ENCODE assay signal across 33 mouse cellular contexts in the genomic region with DNA sequence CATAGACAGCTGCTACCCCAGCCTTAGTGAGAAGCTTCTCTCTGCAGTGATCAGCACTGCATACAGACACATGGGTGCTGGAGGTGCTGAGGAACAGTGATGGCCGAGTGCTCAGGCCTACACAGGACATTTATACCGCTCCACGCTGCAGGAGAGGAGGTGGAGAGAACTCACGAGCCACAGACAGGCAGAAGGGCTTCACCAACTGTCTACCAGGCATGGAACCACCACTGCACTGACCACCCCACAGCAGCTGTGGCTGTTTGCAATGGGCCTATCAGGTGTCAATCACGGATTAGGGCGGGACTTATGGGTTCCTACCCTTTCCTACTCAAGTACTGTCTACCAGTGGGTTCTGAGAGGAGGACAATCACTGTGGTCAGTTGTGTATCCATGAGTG. TPM values are rescaled to one million over a fixed set of nuclear protein-coding genes. Genes with fewer than 3 reads are reported as not detected.
"Had no signal": no experiment of that assay in that cellular context is flagged by ENCODE, and none has a peak within 500 bp of the region (broad histone marks: within the 10 kb centered on the region; RNA-seq: fewer than 3 reads in every experiment).

No protein-coding gene starts in this region.

- H3K4me2 ChIP-seq: heart, embryonic 13.5 days; heart, embryonic 15.5 days; hindbrain, embryonic 13.5 days; hindbrain, embryonic 15.5 days; kidney, embryonic 15.5 days; limb, embryonic 12.5 days; liver, embryonic 12.5 days had no signal

- H3K4me3 ChIP-seq: gastrocnemius, adult 2 months; heart, adult 2 months; heart, embryonic 13.5 days; heart, embryonic 15.5 days; hindbrain, embryonic 13.5 days; hindbrain, embryonic 15.5 days; kidney, embryonic 15.5 days; limb, embryonic 12.5 days; liver, embryonic 12.5 days had no signal

- DNase-seq: gastrocnemius, adult 2 months; gastrocnemius, postnatal 14 days; gastrocnemius, postnatal 36 days; heart, adult 2 months; heart, postnatal 14 days; heart, postnatal 36 days; kidney, adult 11 months; kidney, adult 2 months; kidney, adult 9 months; kidney, postnatal 14 days; kidney, postnatal 36 days; layer of hippocampus, adult 9-11 months; layer of hippocampus, postnatal 36 days; left cerebral cortex, postnatal 4 days had no signal

- H3K9me3 ChIP-seq: heart, embryonic 13.5 days; heart, embryonic 15.5 days; hindbrain, embryonic 13.5 days; hindbrain, embryonic 15.5 days; kidney, embryonic 15.5 days; limb, embryonic 12.5 days; liver, embryonic 12.5 days had no signal

- H3K9ac ChIP-seq: heart, embryonic 13.5 days; heart, embryonic 15.5 days; hindbrain, embryonic 13.5 days; hindbrain, embryonic 15.5 days; kidney, embryonic 15.5 days; limb, embryonic 12.5 days; liver, embryonic 12.5 days; liver, embryonic 14.5 days had no signal

- ATAC-seq: hindbrain, postnatal 0 days; intestine, embryonic 16.5 days; liver, embryonic 12.5 days had no signal

- H3K27ac ChIP-seq: gastrocnemius, adult 2 months; heart, adult 2 months; heart, embryonic 13.5 days; heart, embryonic 15.5 days; hindbrain, embryonic 13.5 days; hindbrain, embryonic 15.5 days; hindbrain, postnatal 0 days; kidney, embryonic 15.5 days; kidney, postnatal 0 days; limb, embryonic 12.5 days; liver, embryonic 12.5 days; liver, embryonic 14.5 days had no signal

- H3K27me3 ChIP-seq: heart, embryonic 13.5 days; heart, embryonic 15.5 days; hindbrain, embryonic 13.5 days; hindbrain, embryonic 15.5 days; kidney, embryonic 15.5 days; limb, embryonic 12.5 days; liver, embryonic 12.5 days had no signal

- H3K4me1 ChIP-seq: heart, embryonic 13.5 days; heart, embryonic 15.5 days; hindbrain, embryonic 13.5 days; hindbrain, embryonic 15.5 days; kidney, embryonic 15.5 days; limb, embryonic 12.5 days; liver, embryonic 12.5 days had no signal

RNA-seq across cellular contexts. Expression of a gene that starts 10.6 kb away (rescaled TPM):
- polyA plus RNA-seq: frontal cortex, adult 2 months; gonadal fat pad, adult 2 months; heart, adult 2 months; heart, embryonic 13.5 days; heart, embryonic 15.5 days; heart, postnatal 0 days; hindbrain, embryonic 11.5 days; hindbrain, embryonic 13.5 days; hindbrain, embryonic 15.5 days; hindbrain, postnatal 0 days; intestine, embryonic 14.5 days; intestine, embryonic 16.5 days; kidney, adult 2 months; kidney, embryonic 15.5 days; kidney, postnatal 0 days; large intestine, adult 2 months; limb, embryonic 12.5 days; limb, embryonic 14.5 days; liver, adult 2 months; liver, embryonic 12.5 days; liver, embryonic 14.5 days had no signal
